ENCODE assay signal across 21 mouse cellular contexts in the genomic region with DNA sequence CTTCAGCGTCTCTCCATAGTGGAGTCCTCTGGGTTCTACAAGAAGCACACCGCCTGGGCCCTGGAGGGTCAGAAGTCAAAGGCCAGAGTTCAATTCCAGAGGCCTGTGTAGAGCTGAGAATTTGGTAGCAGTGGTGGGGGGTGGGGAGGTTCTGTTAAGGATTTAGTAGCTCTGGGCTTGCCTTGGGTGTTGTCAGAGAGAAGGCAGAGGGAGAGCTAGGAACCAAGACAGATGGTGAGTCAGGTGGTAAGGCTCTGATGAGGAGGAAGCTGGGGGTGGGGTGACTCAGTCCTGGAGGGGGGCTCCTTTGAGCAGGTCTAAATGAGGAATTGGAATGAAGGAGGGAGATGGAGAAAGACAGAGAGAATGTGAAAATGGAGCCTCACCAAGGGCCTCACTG. TPM values are rescaled to one million over a fixed set of nuclear protein-coding genes. Genes with fewer than 3 reads are reported as not detected.
DNase-seq lines count a peak whose midpoint lies in the region; ATAC-seq lines count a peak whose summit lies in the region.
"Had no signal": no experiment of that assay in that cellular context is flagged by ENCODE, and none has a peak within 500 bp of the region (broad histone marks: within the 10 kb centered on the region; RNA-seq: fewer than 3 reads in every experiment).

No protein-coding gene starts in this region.

- no peak overlapping the region for H3K9ac ChIP-seq in midbrain, embryonic 15.5 days
- H3K9ac ChIP-seq: forebrain, postnatal 0 days; heart, embryonic 12.5 days; midbrain, embryonic 12.5 days had no signal

- peaks cover 24% of the 10 kb centered on the region for H3K36me3 ChIP-seq in midbrain, embryonic 15.5 days (replicated peaks)

- intact Hi-C loops in left cerebral cortex, postnatal 36 days (cut with DNase I) = loop anchor here (1.0 to 2.0 kb wide), 2 partner anchors 22 to 31 kb away; a partner anchor contains a TSS

- no peaks in the 10 kb centered on the region for H3K27me3 ChIP-seq in midbrain, embryonic 15.5 days (replicated peaks)
- H3K27me3 ChIP-seq: heart, embryonic 12.5 days; midbrain, embryonic 12.5 days had no signal

- H3K4me3 ChIP-seq in midbrain, embryonic 15.5 days = no peak overlapping the region
- H3K4me3 ChIP-seq: heart, embryonic 12.5 days; midbrain, embryonic 12.5 days; myocyte had no signal

- no peak for ATAC-seq in midbrain, embryonic 15.5 days (replicated peaks)
- ATAC-seq: forebrain, postnatal 0 days; hindbrain, postnatal 0 days had no signal

- no peaks in the 10 kb centered on the region for H3K9me3 ChIP-seq in midbrain, embryonic 15.5 days
- H3K9me3 ChIP-seq: midbrain, embryonic 12.5 days had no signal

- no peak overlapping the region for H3K27ac ChIP-seq in midbrain, embryonic 15.5 days
- H3K27ac ChIP-seq: hindbrain, postnatal 0 days; midbrain, embryonic 12.5 days had no signal

- peak; percentile 66 to 77 for DNase-seq in layer of hippocampus, adult 18-20 months (ENCODE audit: low spot score in 2 of 2)
- DNase-seq in layer of hippocampus, postnatal 25 days (ENCODE audit: extremely low spot score in 1 of 2, low spot score in 1 of 2) = no peak
- peak; percentile 73 to 80 for DNase-seq in frontal cortex, postnatal 36 days (ENCODE audit: low spot score in 2 of 2)
- DNase-seq in left cerebral cortex, postnatal 36 days (ENCODE audit: low spot score in 2 of 2) = peak; percentile 71 to 81
- peak; percentile 68 for DNase-seq in yolk sac, embryonic 10.5 days (ENCODE audit: low spot score)
- no peak for DNase-seq in Muller cell, postnatal 12 days (ENCODE audit: inconsistent ontology term)
- DNase-seq in thymus, postnatal 14 days = no peak
- DNase-seq: adrenal gland, adult 2 months; cerebellum, postnatal 10 days; forebrain, postnatal 0 days; heart, postnatal 4 days; kidney, adult 9 months; lung, postnatal 4 days; thymus, postnatal 36 days had no signal

- no peak overlapping the region for H3K4me2 ChIP-seq in midbrain, embryonic 15.5 days
- H3K4me2 ChIP-seq: heart, embryonic 12.5 days; midbrain, embryonic 12.5 days had no signal

- 93% methylated on average over 2 of the region's 2 CpGs for WGBS in midbrain, embryonic 15.5 days

- no peaks in the 10 kb centered on the region for H3K4me1 ChIP-seq in midbrain, embryonic 15.5 days
- H3K4me1 ChIP-seq: heart, embryonic 12.5 days; midbrain, embryonic 12.5 days had no signal

RNA-seq across cellular contexts. Expression of a gene that starts 4.0 kb away (rescaled TPM):
- not detected for total RNA-seq in layer of hippocampus, adult 18-20 months (2021)
- total RNA-seq in layer of hippocampus, postnatal 25 days (2021) = under 1 TPM in 1 of 2 experiments, not detected in 1; 0.94 TPM
- total RNA-seq in left cerebral cortex, postnatal 36 days (2021) = not detected
- polyA plus RNA-seq in midbrain, embryonic 15.5 days (2015; fragmentation: Nextera tagmentation; extraction: Ambion mirVana) = 0.86 and 3.1 TPM in 2 replicates
- total RNA-seq: adrenal gland, adult 2 months; forebrain, postnatal 0 days; gastrocnemius, postnatal 4 days; heart, postnatal 4 days had no signal
- polyA plus RNA-seq: adrenal gland, adult 2 months; liver, embryonic 16.5 days had no signal

RNA-seq across cellular contexts. Expression of a gene that starts 10.0 kb away (rescaled TPM):
- 1 to 10 TPM; 1.6 to 2.9 TPM for total RNA-seq in layer of hippocampus, adult 18-20 months (2021)
- 1 to 10 TPM; 1.1 to 1.3 TPM for total RNA-seq in layer of hippocampus, postnatal 25 days (2021)
- total RNA-seq in left cerebral cortex, postnatal 36 days (2021) = 1 to 10 TPM; 1.5 to 1.6 TPM
- 1.9 and 2.4 TPM in 2 replicates for polyA plus RNA-seq in midbrain, embryonic 15.5 days (2015; fragmentation: Nextera tagmentation; extraction: Ambion mirVana)

RNA-seq across cellular contexts. Expression of a gene that starts 10.5 kb away (rescaled TPM):
- total RNA-seq in layer of hippocampus, adult 18-20 months (2021) = 10 to 100 TPM; 54.0 to 65.5 TPM
- total RNA-seq in layer of hippocampus, postnatal 25 days (2021) = 10 to 100 TPM; 67.2 to 68.2 TPM
- 10 to 100 TPM; 59.0 to 70.8 TPM for total RNA-seq in left cerebral cortex, postnatal 36 days (2021)
- polyA plus RNA-seq in midbrain, embryonic 15.5 days (2015; fragmentation: Nextera tagmentation; extraction: Ambion mirVana) = 70.1 and 70.5 TPM in 2 replicates

RNA-seq across cellular contexts. Expression of a gene that starts 28.9 kb away (rescaled TPM):
- 1 to 10 TPM; 2.2 to 2.7 TPM for total RNA-seq in layer of hippocampus, adult 18-20 months (2021)
- 1 to 10 TPM; 2.4 to 2.7 TPM for total RNA-seq in layer of hippocampus, postnatal 25 days (2021)
- total RNA-seq in left cerebral cortex, postnatal 36 days (2021) = 1 to 10 TPM; 2.1 to 3.5 TPM
- polyA plus RNA-seq in midbrain, embryonic 15.5 days (2015; fragmentation: Nextera tagmentation; extraction: Ambion mirVana) = 2.2 and 2.3 TPM in 2 replicates

RNA-seq across cellular contexts. Expression of a gene that starts 28.9 kb away (rescaled TPM):
- total RNA-seq in layer of hippocampus, adult 18-20 months (2021) = 10 to 100 TPM; 32.9 TPM
- total RNA-seq in layer of hippocampus, postnatal 25 days (2021) = 10 to 100 TPM; 28.4 to 34.7 TPM
- 10 to 100 TPM; 26.1 to 29.0 TPM for total RNA-seq in left cerebral cortex, postnatal 36 days (2021)
- polyA plus RNA-seq in midbrain, embryonic 15.5 days (2015; fragmentation: Nextera tagmentation; extraction: Ambion mirVana) = 35.0 and 36.1 TPM in 2 replicates

Comparison
In these comparisons a context has a peak if more than half of its experiments do, and no peak if none do; other contexts are left out.
1. DNase-seq: peak in layer of hippocampus, adult 18-20 months (2 of 2), frontal cortex, postnatal 36 days (2 of 2), left cerebral cortex, postnatal 36 days (2 of 2) and yolk sac, embryonic 10.5 days (single experiment); none in layer of hippocampus, postnatal 25 days (0 of 2), Muller cell, postnatal 12 days (single experiment) and thymus, postnatal 14 days (single experiment).